Mouse (Mus musculus): ENCODE measurements around the gene Tdrd3. TPM values are rescaled to one million over a fixed set of nuclear protein-coding genes. Genes with fewer than 3 reads are reported as not detected.
A peak's percentile ranks its signal among the peaks of the same experiment; 100 is the strongest.

The Tdrd3 gene
- polyA plus RNA-seq, 1 experiment from 2014 or later: 26.9 TPM

- 9% methylated on average over 7 of the region's 7 CpGs for WGBS
- Histone ChIP-seq H3K27me3 (ENCODE audit: insufficient read depth, low read length) (no peaks in the 10 kb centered on the region), H3K27ac (ENCODE audit: low read length) (no peak overlapping the region), H3K4me2 (replicated peaks; ENCODE audit: low read depth, low read length) (no peak overlapping the region), H3K4me3 (ENCODE audit: low read length) (no peak overlapping the region), H3K4me1 (ENCODE audit: insufficient read depth, low read length) (no peaks in the 10 kb centered on the region), H3K9ac (replicated peaks; ENCODE audit: low read length) (no peak overlapping the region), H3K9me3 (ENCODE audit: low read length) (0 out of 2 replicates have a peak, but pooled peaks cover 2% of the 10 kb centered on the region), H3K36me3 (ENCODE audit: insufficient read depth, low read length) (peaks cover 2% of the 10 kb centered on the region; the same call in 1 of the 2 replicates)
- peak; percentile 86 for ATAC-seq (ENCODE audit: low FRiP score, low TSS enrichment)
Observed at GRCm38 (mm10) chr14:87451645-87452443, 35.4 kb downstream of the Tdrd3 start.

GRCm38 (mm10) chr14:87455630-87456175 lies 39.3 kb downstream of the Tdrd3 start:
- Histone ChIP-seq H3K9ac (replicated peaks; ENCODE audit: low read length) (no peak overlapping the region), H3K36me3 (ENCODE audit: insufficient read depth, low read length) (no peaks in the 10 kb centered on the region; the same call in 1 of the 2 replicates), H3K4me1 (ENCODE audit: insufficient read depth, low read length) (no peaks in the 10 kb centered on the region), H3K4me2 (replicated peaks; ENCODE audit: low read depth, low read length) (no peak overlapping the region), H3K4me3 (ENCODE audit: low read length) (no peak overlapping the region), H3K27me3 (ENCODE audit: insufficient read depth, low read length) (no peaks in the 10 kb centered on the region), H3K27ac (ENCODE audit: low read length) (no peak overlapping the region), H3K9me3 (ENCODE audit: low read length) (0 out of 2 replicates have a peak, but pooled peaks cover 2% of the 10 kb centered on the region)
- WGBS: 79% methylated on average over 5 of the region's 5 CpGs
- ATAC-seq (ENCODE audit: low FRiP score, low TSS enrichment): no peak

GRCm38 (mm10) chr14:87459777-87460176 lies 43.3 kb downstream of the Tdrd3 start:
- Histone ChIP-seq H3K36me3 (ENCODE audit: insufficient read depth, low read length) (no peaks in the 10 kb centered on the region; the same call in 1 of the 2 replicates), H3K9me3 (ENCODE audit: low read length) (no peaks in the 10 kb centered on the region), H3K9ac (replicated peaks; ENCODE audit: low read length) (no peak overlapping the region), H3K27ac (ENCODE audit: low read length) (no peak overlapping the region), H3K27me3 (ENCODE audit: insufficient read depth, low read length) (no peaks in the 10 kb centered on the region), H3K4me3 (ENCODE audit: low read length) (no peak overlapping the region), H3K4me2 (replicated peaks; ENCODE audit: low read depth, low read length) (no peak overlapping the region), H3K4me1 (ENCODE audit: insufficient read depth, low read length) (no peaks in the 10 kb centered on the region; the same call in 1 of the 2 replicates)
- WGBS: 63% methylated on average over 1 of the region's 1 CpGs
- no peak for ATAC-seq (ENCODE audit: low FRiP score, low TSS enrichment)

- no peak for ATAC-seq (ENCODE audit: low FRiP score, low TSS enrichment)
- H3K36me3 ChIP-seq (ENCODE audit: insufficient read depth, low read length): peaks cover 4% of the 10 kb centered on the region
- 72% methylated on average over 12 of the region's 12 CpGs for WGBS
Observed at GRCm38 (mm10) chr14:87461543-87461942, 45.1 kb downstream of the Tdrd3 start.

DNA sequence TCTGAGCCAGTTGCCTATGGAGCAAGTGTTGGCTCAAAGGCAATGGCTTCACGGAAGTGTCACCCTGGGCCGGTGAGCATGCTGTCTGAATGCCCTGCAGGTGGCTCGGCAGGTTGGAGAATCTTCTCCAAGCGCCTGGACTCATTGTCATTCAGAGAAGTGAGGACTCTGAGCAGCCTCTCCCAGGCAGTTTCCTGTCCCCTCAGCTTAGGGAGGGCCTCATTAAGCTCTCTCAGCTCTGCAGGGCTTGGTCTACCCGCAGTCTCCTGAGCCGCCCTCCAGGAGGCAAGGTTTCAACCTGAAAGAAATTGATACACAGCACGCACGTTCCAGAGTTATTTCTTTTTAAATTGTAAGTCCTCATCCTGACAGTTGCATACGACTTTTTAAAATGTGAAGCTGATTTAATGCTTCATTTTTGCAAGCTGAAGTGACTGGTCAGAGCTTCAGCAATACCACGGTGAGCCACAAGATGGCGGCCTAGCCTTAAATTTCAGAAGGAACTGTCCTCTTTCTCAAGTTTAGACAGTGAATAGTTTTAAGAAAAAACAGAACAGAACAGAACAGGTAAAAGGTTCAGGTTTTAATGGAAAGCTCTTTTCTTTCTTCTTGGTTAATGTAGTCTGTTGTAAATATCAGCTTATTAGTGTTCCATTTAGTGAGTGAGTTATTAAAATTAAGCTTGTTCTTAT lies 47.7 kb downstream of the Tdrd3 start:
- Histone ChIP-seq H3K36me3 (ENCODE audit: insufficient read depth, low read length) (peaks cover 4% of the 10 kb centered on the region; the same call in 1 of the 2 replicates), H3K9me3 (ENCODE audit: low read length) (no peaks in the 10 kb centered on the region), H3K27me3 (ENCODE audit: insufficient read depth, low read length) (no peaks in the 10 kb centered on the region), H3K27ac (ENCODE audit: low read length) (no peak overlapping the region), H3K4me2 (replicated peaks; ENCODE audit: low read depth, low read length) (no peak overlapping the region), H3K4me3 (ENCODE audit: low read length) (no peak overlapping the region), H3K9ac (replicated peaks; ENCODE audit: low read length) (no peak overlapping the region), H3K4me1 (ENCODE audit: insufficient read depth, low read length) (no peaks in the 10 kb centered on the region; the same call in 1 of the 2 replicates)
- 15% methylated on average over 11 of the region's 11 CpGs for WGBS
- peak; percentile 76 for ATAC-seq (ENCODE audit: low FRiP score, low TSS enrichment)

More at GRCm38 (mm10) chr14:87461543-87461942, 45.1 kb downstream of the Tdrd3 start:
- no peaks in the 10 kb centered on the region for H3K9me3 ChIP-seq (ENCODE audit: low read length)
- no peak overlapping the region for H3K4me2 ChIP-seq (replicated peaks; ENCODE audit: low read depth, low read length)
- no peaks in the 10 kb centered on the region; the same call in 1 of the 2 replicates for H3K4me1 ChIP-seq (ENCODE audit: insufficient read depth, low read length)
- no peak overlapping the region for H3K4me3 ChIP-seq (ENCODE audit: low read length)
- H3K9ac ChIP-seq (replicated peaks; ENCODE audit: low read length): no peak overlapping the region
- H3K27me3 ChIP-seq (ENCODE audit: insufficient read depth, low read length): no peaks in the 10 kb centered on the region
- no peak overlapping the region for H3K27ac ChIP-seq (ENCODE audit: low read length)

DNA sequence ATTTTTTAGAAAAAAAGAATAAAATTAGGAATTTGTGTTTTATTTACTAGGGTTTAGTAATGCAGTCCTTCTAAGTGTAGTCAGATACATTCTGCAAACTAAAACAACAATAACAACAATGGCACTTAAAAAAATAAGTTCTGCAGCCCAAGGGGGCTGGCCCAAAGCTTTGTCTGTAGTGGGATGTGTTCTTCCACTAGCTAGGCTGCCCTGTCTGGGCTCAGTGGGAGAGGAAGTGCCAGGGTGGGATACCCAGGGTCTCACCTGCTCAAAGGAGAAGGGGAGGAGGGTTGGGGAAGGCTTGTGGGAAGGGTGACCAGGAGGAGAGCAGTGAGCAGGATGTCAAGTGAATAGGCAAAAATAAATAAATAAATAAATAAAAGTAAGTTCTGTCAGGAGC lies 48.2 kb downstream of the Tdrd3 start:
- Histone ChIP-seq H3K27ac (ENCODE audit: low read length) (no peak overlapping the region), H3K4me1 (ENCODE audit: insufficient read depth, low read length) (no peaks in the 10 kb centered on the region; the same call in 1 of the 2 replicates), H3K9me3 (ENCODE audit: low read length) (no peaks in the 10 kb centered on the region), H3K4me2 (replicated peaks; ENCODE audit: low read depth, low read length) (no peak overlapping the region), H3K36me3 (ENCODE audit: insufficient read depth, low read length) (peaks cover 4% of the 10 kb centered on the region; the same call in 1 of the 2 replicates), H3K9ac (replicated peaks; ENCODE audit: low read length) (no peak overlapping the region), H3K27me3 (ENCODE audit: insufficient read depth, low read length) (no peaks in the 10 kb centered on the region), H3K4me3 (ENCODE audit: low read length) (no peak overlapping the region)
- peak; percentile 33; the same call in 1 of the 2 replicates for ATAC-seq (ENCODE audit: low FRiP score, low TSS enrichment)

GRCm38 (mm10) chr14:87467586-87467985 lies 51.1 kb downstream of the Tdrd3 start:
- ATAC-seq (ENCODE audit: low FRiP score, low TSS enrichment): peak; percentile 49; the same call in 1 of the 2 replicates
- Histone ChIP-seq H3K27ac (ENCODE audit: low read length) (no peak overlapping the region), H3K9ac (replicated peaks; ENCODE audit: low read length) (no peak overlapping the region), H3K36me3 (ENCODE audit: insufficient read depth, low read length) (peaks cover 7% of the 10 kb centered on the region), H3K4me1 (ENCODE audit: insufficient read depth, low read length) (peaks cover 4% of the 10 kb centered on the region), H3K27me3 (ENCODE audit: insufficient read depth, low read length) (no peaks in the 10 kb centered on the region), H3K4me2 (replicated peaks; ENCODE audit: low read depth, low read length) (no peak overlapping the region), H3K9me3 (ENCODE audit: low read length) (no peaks in the 10 kb centered on the region), H3K4me3 (ENCODE audit: low read length) (no peak overlapping the region)
- whole genome bisulfite sequencing: 66% methylated on average over 12 of the region's 12 CpGs

DNA sequence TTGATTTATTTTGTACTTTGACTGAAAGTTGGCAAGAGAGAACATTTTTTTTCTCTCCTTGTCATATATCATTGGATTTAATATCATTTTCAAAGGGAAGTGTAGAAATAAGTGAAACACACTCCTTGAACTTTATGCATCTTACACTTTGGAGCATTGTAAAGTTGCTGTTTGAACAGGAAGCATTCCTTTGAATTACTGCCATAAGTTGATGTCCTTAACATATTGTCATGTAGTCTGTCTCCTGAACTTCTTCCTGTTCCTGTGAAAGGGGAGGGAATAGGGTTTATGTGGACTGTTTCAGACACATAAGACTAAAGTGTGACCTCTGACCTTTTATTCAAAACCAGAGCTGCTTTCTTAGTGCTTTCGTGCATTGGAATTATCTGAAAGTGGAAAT lies 55.1 kb downstream of the Tdrd3 start:
- Histone ChIP-seq H3K27me3 (ENCODE audit: insufficient read depth, low read length) (no peaks in the 10 kb centered on the region), H3K4me3 (ENCODE audit: low read length) (no peak overlapping the region), H3K4me1 (ENCODE audit: insufficient read depth, low read length) (peaks cover 4% of the 10 kb centered on the region), H3K36me3 (ENCODE audit: insufficient read depth, low read length) (peaks cover 8% of the 10 kb centered on the region; the same call in 1 of the 2 replicates), H3K4me2 (replicated peaks; ENCODE audit: low read depth, low read length) (no peak overlapping the region), H3K9me3 (ENCODE audit: low read length) (no peaks in the 10 kb centered on the region), H3K27ac (ENCODE audit: low read length) (no peak overlapping the region), H3K9ac (replicated peaks; ENCODE audit: low read length) (no peak overlapping the region)
- 58% methylated on average over 1 of the region's 1 CpGs for WGBS
- no peak for ATAC-seq (ENCODE audit: low FRiP score, low TSS enrichment)

GRCm38 (mm10) chr14:87472782-87473181 lies 56.3 kb downstream of the Tdrd3 start:
- Histone ChIP-seq H3K27me3 (ENCODE audit: insufficient read depth, low read length) (no peaks in the 10 kb centered on the region), H3K27ac (ENCODE audit: low read length) (no peak overlapping the region)

More at GRCm38 (mm10) chr14:87472782-87473181, 56.3 kb downstream of the Tdrd3 start:
- 66% methylated on average over 2 of the region's 2 CpGs for WGBS
- H3K4me2 ChIP-seq (replicated peaks; ENCODE audit: low read depth, low read length): no peak overlapping the region
- peaks cover 4% of the 10 kb centered on the region for H3K4me1 ChIP-seq (ENCODE audit: insufficient read depth, low read length)
- ATAC-seq (ENCODE audit: low FRiP score, low TSS enrichment): no peak
- no peak overlapping the region for H3K9ac ChIP-seq (replicated peaks; ENCODE audit: low read length)
- no peak overlapping the region for H3K4me3 ChIP-seq (ENCODE audit: low read length)
- peaks cover 8% of the 10 kb centered on the region; the same call in 1 of the 2 replicates for H3K36me3 ChIP-seq (ENCODE audit: insufficient read depth, low read length)
- H3K9me3 ChIP-seq (ENCODE audit: low read length): no peaks in the 10 kb centered on the region

All from kidney, embryonic 16.5 days (tissue).